Mouse (Mus musculus): Measurements from ENCODE around the gene Slc9a9. TPM values are rescaled to one million over a fixed set of nuclear protein-coding genes. Genes with fewer than 3 reads are reported as not detected.

Slc9a9 gene
- polyA plus RNA-seq, 1 experiment from 2014 or later: 2.3 TPM

GRCm38 (mm10) chr9:94659401-94660152 is 10.1 kb upstream of the Slc9a9 start:
- TF ChIP-seq EP300 (IDR thresholded peaks at IDR 0.05; ENCODE audit: low read depth) (no peak), CTCF (IDR thresholded peaks at IDR 0.05; ENCODE audit: low read depth) (no peak)
- no peak overlapping the region for H3K4me3 ChIP-seq (ENCODE audit: low read depth, low read length)
- no peak for DNase-seq
- H3K9me3 ChIP-seq (ENCODE audit: low read length): no peaks in the 10 kb centered on the region; the same call in 1 of the 2 replicates
- no peak for ATAC-seq
- H3K36me3 ChIP-seq (replicated peaks; ENCODE audit: insufficient read depth, low read length): no peaks in the 10 kb centered on the region
- 41% methylated on average over 3 of the region's 3 CpGs for WGBS (ENCODE audit: insufficient replicate concordance)
- H3K4me1 ChIP-seq (ENCODE audit: insufficient read depth): no peaks in the 10 kb centered on the region
- no peak overlapping the region for H3K27ac ChIP-seq (ENCODE audit: low read depth)
- no peaks in the 10 kb centered on the region for H3K27me3 ChIP-seq (ENCODE audit: insufficient read depth, low read length)
- H3K4me2 ChIP-seq (ENCODE audit: low read depth, low read length): no peak overlapping the region
- no peak overlapping the region for H3K9ac ChIP-seq (replicated peaks)

- WGBS (ENCODE audit: insufficient replicate concordance): 34% methylated on average over 2 of the region's 2 CpGs
- TF ChIP-seq CTCF (IDR thresholded peaks at IDR 0.05; ENCODE audit: low read depth): no peak
- no peak for TF ChIP-seq EP300 (IDR thresholded peaks at IDR 0.05; ENCODE audit: low read depth)
- ATAC-seq: no peak
- Histone ChIP-seq H3K9ac (replicated peaks) (no peak overlapping the region), H3K36me3 (replicated peaks; ENCODE audit: insufficient read depth, low read length) (no peaks in the 10 kb centered on the region), H3K9me3 (ENCODE audit: low read length) (no peaks in the 10 kb centered on the region), H3K27me3 (ENCODE audit: insufficient read depth, low read length) (no peaks in the 10 kb centered on the region), H3K4me3 (ENCODE audit: low read depth, low read length) (no peak overlapping the region), H3K4me2 (ENCODE audit: low read depth, low read length) (no peak overlapping the region), H3K27ac (ENCODE audit: low read depth) (no peak overlapping the region), H3K4me1 (ENCODE audit: insufficient read depth) (no peaks in the 10 kb centered on the region)
- no peak for DNase-seq
Observed at GRCm38 (mm10) chr9:94661768-94662167, 7.9 kb upstream of the Slc9a9 start.

GRCm38 (mm10) chr9:94665248-94665647 is 4.5 kb upstream of the Slc9a9 start:
- WGBS (ENCODE audit: insufficient replicate concordance): 40% methylated on average over 4 of the region's 4 CpGs
- Histone ChIP-seq H3K36me3 (replicated peaks; ENCODE audit: insufficient read depth, low read length) (no peaks in the 10 kb centered on the region), H3K4me1 (ENCODE audit: insufficient read depth) (peaks cover 8% of the 10 kb centered on the region; the same call in 1 of the 2 replicates), H3K4me3 (ENCODE audit: low read depth, low read length) (no peak overlapping the region), H3K27me3 (ENCODE audit: insufficient read depth, low read length) (no peaks in the 10 kb centered on the region), H3K4me2 (ENCODE audit: low read depth, low read length) (no peak overlapping the region), H3K9me3 (ENCODE audit: low read length) (no peaks in the 10 kb centered on the region), H3K27ac (ENCODE audit: low read depth) (no peak overlapping the region; the same call in 1 of the 2 replicates), H3K9ac (replicated peaks) (no peak overlapping the region)
- DNase-seq (no peak), ATAC-seq (0 out of 2 replicates have a peak, but pooled peaks have one; percentile 38)
- TF ChIP-seq CTCF (IDR thresholded peaks at IDR 0.05; ENCODE audit: low read depth) (no peak), EP300 (IDR thresholded peaks at IDR 0.05; ENCODE audit: low read depth) (no peak)

GRCm38 (mm10) chr9:94668589-94668988 is 1.1 kb upstream of the Slc9a9 start:
- Histone ChIP-seq H3K9ac (replicated peaks) (no peak overlapping the region), H3K9me3 (ENCODE audit: low read length) (no peaks in the 10 kb centered on the region), H3K4me1 (ENCODE audit: insufficient read depth) (peaks cover 9% of the 10 kb centered on the region; the same call in 1 of the 2 replicates), H3K36me3 (replicated peaks; ENCODE audit: insufficient read depth, low read length) (no peaks in the 10 kb centered on the region), H3K4me2 (ENCODE audit: low read depth, low read length) (0 out of 2 replicates have a peak overlapping the region, but pooled peaks have one; percentile 14), H3K4me3 (ENCODE audit: low read depth, low read length) (no peak overlapping the region), H3K27ac (ENCODE audit: low read depth) (no peak overlapping the region), H3K27me3 (ENCODE audit: insufficient read depth, low read length) (no peaks in the 10 kb centered on the region)
- TF ChIP-seq CTCF (IDR thresholded peaks at IDR 0.05; ENCODE audit: low read depth) (peak; percentile 23; the same call in 1 of the 2 replicates), EP300 (IDR thresholded peaks at IDR 0.05; ENCODE audit: low read depth) (no peak)
- DNase-seq (no peak), ATAC-seq (peak; percentile 31; the same call in 1 of the 2 replicates)
- 26% methylated on average over 7 of the region's 7 CpGs for WGBS (ENCODE audit: insufficient replicate concordance)

- Histone ChIP-seq H3K4me2 (ENCODE audit: low read depth, low read length) (peak overlapping the region; percentile 77), H3K27me3 (ENCODE audit: insufficient read depth, low read length) (no peaks in the 10 kb centered on the region), H3K4me3 (ENCODE audit: low read depth, low read length) (peak overlapping the region; percentile 63; the same call in 1 of the 2 replicates), H3K9ac (replicated peaks) (no peak overlapping the region), H3K27ac (ENCODE audit: low read depth) (no peak overlapping the region), H3K36me3 (replicated peaks; ENCODE audit: insufficient read depth, low read length) (no peaks in the 10 kb centered on the region), H3K9me3 (ENCODE audit: low read length) (no peaks in the 10 kb centered on the region), H3K4me1 (ENCODE audit: insufficient read depth) (peaks cover 9% of the 10 kb centered on the region; the same call in 1 of the 2 replicates)
- TF ChIP-seq EP300 (IDR thresholded peaks at IDR 0.05; ENCODE audit: low read depth) (no peak), CTCF (IDR thresholded peaks at IDR 0.05; ENCODE audit: low read depth) (no peak)
- no peak for ATAC-seq
- no peak for DNase-seq
Observed at GRCm38 (mm10) chr9:94670704-94671103, 995 bp downstream of the Slc9a9 start.

GRCm38 (mm10) chr9:94674704-94675103 is 5.0 kb downstream of the Slc9a9 start:
- Histone ChIP-seq H3K4me1 (ENCODE audit: insufficient read depth) (0 out of 2 replicates have a peak, but pooled peaks cover 3% of the 10 kb centered on the region), H3K36me3 (replicated peaks; ENCODE audit: insufficient read depth, low read length) (no peaks in the 10 kb centered on the region), H3K27ac (ENCODE audit: low read depth) (no peak overlapping the region), H3K4me3 (ENCODE audit: low read depth, low read length) (no peak overlapping the region), H3K9ac (replicated peaks) (no peak overlapping the region), H3K27me3 (ENCODE audit: insufficient read depth, low read length) (no peaks in the 10 kb centered on the region), H3K4me2 (ENCODE audit: low read depth, low read length) (no peak overlapping the region), H3K9me3 (ENCODE audit: low read length) (no peaks in the 10 kb centered on the region)
- ATAC-seq (no peak), DNase-seq (no peak)
- TF ChIP-seq CTCF (IDR thresholded peaks at IDR 0.05; ENCODE audit: low read depth) (no peak), EP300 (IDR thresholded peaks at IDR 0.05; ENCODE audit: low read depth) (no peak)
- WGBS (ENCODE audit: insufficient replicate concordance): 84% methylated on average over 1 of the region's 1 CpGs
